Mouse (Mus musculus) megakaryocyte, embryonic 14.5 days (primary cell): ENCODE data around the gene Slc25a34.

Experiments used
- FLI1 ChIP-seq: IDR thresholded peaks from 2 replicates; pipeline ENCODE4 v1.6.1; 2012; ENCODE audit warnings: low read length, inconsistent platforms, mixed read lengths
- GATA1 ChIP-seq: IDR thresholded peaks from 3 replicates; pipeline ENCODE4 v1.6.1; 2012; ENCODE audit warnings: mixed read lengths, low read length, inconsistent platforms, borderline replicate concordance

DNA sequence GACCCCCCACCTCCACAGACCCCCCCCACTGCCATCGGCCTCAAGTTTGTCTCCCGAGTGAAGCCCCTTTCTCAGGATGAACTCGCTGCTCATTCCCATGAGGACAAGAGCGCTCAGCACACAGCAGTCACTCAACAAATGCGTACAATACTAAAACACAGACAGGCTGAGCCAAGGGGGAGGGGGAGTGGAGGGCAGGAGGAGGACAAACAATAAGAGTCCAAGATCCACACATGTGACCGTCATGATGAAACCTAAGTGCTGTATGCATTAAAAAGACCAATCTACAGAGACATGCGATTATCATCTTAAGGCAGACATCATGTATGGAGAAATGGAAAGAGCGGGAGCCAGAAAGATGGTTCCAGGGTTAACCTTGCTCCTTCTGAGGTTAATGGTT, 33.3 kb upstream of the Slc25a34 start:
- TF ChIP-seq GATA1, result no peak
- TF ChIP-seq FLI1, result no peak
